Mouse (Mus musculus) kidney, adult 2 months (tissue): ENCODE measurements around the gene Limch1. TPM values are rescaled to one million over a fixed set of nuclear protein-coding genes. Genes with fewer than 3 reads are reported as not detected.

Source experiments
- DNase-seq: peaks from one replicate; pipeline ENCODE4 v3.0.0; 2021
- H3K27ac ChIP-seq: fragments of 200-500 bp; 2 replicates; pipeline ENCODE4 v1.5.1; 2012; ENCODE audit warnings: low read depth, low read length, control low read depth, inconsistent platforms; ENCODE audit not compliant: insufficient read depth
- H3K27me3 ChIP-seq: fragments of 200-500 bp; replicated peaks from 2 replicates; pipeline ENCODE4 v1.6.1; 2012; ENCODE audit warnings: mild to moderate bottlenecking, moderate library complexity, low read length, inconsistent platforms; ENCODE audit not compliant: control insufficient read depth, insufficient read depth
- H3K36me3 ChIP-seq: fragments of 200-500 bp; 2 replicates; pipeline ENCODE4 v1.6.1; 2012; ENCODE audit warnings: mild to moderate bottlenecking, moderate library complexity, low read length, inconsistent platforms; ENCODE audit not compliant: control insufficient read depth, insufficient read depth
- H3K4me1 ChIP-seq: fragments of 200-500 bp; 2 replicates; pipeline ENCODE4 v1.6.1; 2011; ENCODE audit warnings: low read length; ENCODE audit not compliant: control insufficient read depth, insufficient read depth
- H3K4me3 ChIP-seq: fragments of 200-500 bp; 2 replicates; pipeline ENCODE4 v1.5.1; 2011; ENCODE audit warnings: mild to moderate bottlenecking, low read depth, low read length, control low read depth; ENCODE audit not compliant: insufficient read depth
- CTCF ChIP-seq: fragments of 200-500 bp; conservative IDR thresholded peaks from 2 replicates; pipeline ENCODE4 v1.5.1; 2011; ENCODE audit warnings: low read depth, mild to moderate bottlenecking, control low read depth, low read length, moderate library complexity, mixed read lengths; ENCODE audit not compliant: insufficient read depth, insufficient read length
- POLR2A ChIP-seq: fragments of 200-500 bp; IDR thresholded peaks from one replicate; pipeline ENCODE4 v1.6.1; 2011; ENCODE audit warnings: low read depth, low read length, control low read depth
- WGBS: fragments of 180-500 bp; shearing (Covaris S2); methylation state at CpG from one replicate; pipeline ENCODE4 v1.1.7; 2018; 5-methylcytosine and 5-hydroxymethylcytosine counted together
- polyA plus RNA-seq: library from polyadenylated mRNA; depleted of rRNA; stranded (reverse); fragments of >200 nt; gene quantifications from 2 replicates; pipeline ENCODE4 v1.2.3, GENCODE M21; 2012

The Limch1 gene
- polyA plus RNA-seq, 1 experiment: 27.0 TPM

DNA sequence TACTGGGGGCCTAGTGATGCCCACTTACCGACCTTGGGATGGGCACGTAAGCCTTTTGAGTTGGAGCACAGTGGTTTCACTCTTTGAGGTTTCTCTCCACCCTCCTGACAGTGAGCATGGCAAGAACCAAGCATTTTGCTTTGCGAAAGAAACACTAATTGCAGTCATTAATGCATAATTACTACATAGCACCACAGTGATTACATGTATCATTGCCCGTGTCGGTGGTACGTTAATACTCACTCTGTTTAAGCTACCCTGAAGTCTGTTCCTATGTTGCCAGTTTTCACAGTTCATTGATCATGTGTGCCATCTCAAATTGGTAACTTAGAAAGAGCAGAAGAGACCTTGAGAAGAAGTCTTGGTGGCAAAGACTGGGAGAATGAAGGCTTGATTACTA is 127.1 kb downstream of the Limch1 start:
- TF ChIP-seq CTCF (no peak), POLR2A (no peak)
- no peak overlapping the region for H3K27ac ChIP-seq

DNA sequence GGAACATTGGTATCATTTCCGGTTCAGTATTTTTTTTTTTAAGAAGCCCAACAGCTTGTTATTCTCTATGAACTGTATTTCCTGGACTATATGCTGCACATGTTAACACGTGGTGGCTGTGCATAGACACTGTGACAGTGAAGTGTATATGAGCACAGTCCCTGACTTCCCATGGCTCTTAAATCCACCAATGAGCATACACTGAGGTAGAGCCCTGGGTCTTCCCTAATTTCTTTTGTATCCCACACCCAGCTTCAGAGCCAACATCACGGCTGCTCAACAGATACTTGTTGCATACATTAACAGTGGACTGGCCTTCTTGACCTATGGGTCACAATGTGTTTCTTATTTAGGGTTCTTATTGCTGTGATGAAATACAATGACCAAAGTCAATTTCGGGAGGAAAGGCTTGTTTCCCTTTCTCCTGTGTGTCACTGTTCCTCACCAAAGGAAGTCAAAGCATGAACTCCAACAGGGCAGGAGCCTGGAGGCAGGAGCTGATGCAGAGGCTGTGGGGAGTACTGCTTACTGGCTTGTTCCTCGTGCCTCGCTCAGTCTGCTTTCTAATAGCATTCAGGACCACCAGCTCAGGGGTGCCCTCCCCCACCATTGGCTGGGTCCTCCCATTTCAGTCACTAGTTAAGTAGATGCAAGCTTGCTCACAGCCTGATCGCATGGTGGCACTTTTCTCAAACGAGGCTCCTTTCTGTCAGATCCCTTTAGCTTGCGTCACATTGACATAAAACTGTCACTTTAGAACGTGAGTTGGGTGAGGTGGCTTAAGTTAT is 130.6 kb downstream of the Limch1 start:
- H3K27me3 ChIP-seq: no peaks in the 10 kb centered on the region
- TF ChIP-seq CTCF (no peak), POLR2A (no peak)
- WGBS: 65% methylated on average over 10 of the region's 10 CpGs
- H3K27ac ChIP-seq: no peak overlapping the region
- no peak for DNase-seq
- H3K36me3 ChIP-seq: no peaks in the 10 kb centered on the region
- 0 out of 2 replicates have a peak, but pooled peaks cover 4% of the 10 kb centered on the region for H3K4me1 ChIP-seq
- no peak overlapping the region for H3K4me3 ChIP-seq

More for the DNA sequence above, 127.1 kb downstream of the Limch1 start:
- Histone ChIP-seq H3K27me3 (no peaks in the 10 kb centered on the region), H3K36me3 (no peaks in the 10 kb centered on the region), H3K4me3 (no peak overlapping the region), H3K4me1 (0 out of 2 replicates have a peak, but pooled peaks cover 4% of the 10 kb centered on the region)
- WGBS: 68% methylated on average over 6 of the region's 6 CpGs
- DNase-seq: no peak

DNA sequence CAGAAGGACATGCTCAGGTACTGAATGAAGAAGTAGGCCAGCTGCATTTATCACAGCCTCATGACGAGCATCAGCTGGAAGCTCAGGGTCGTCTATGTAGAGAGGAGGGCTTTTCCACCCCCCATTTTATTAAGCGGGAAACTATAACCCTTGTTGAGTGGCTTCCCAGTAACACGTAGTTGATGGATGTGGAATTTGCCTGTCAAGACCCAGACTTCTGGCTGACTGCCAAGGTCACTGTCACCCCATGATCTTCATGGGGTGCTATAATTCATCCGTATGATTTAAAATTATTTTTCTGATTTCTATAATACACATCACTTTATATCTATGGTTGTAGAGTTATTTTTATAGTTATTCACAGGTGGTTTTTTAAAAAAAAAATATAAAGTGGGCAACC is 131.4 kb downstream of the Limch1 start:
- H3K4me3 ChIP-seq: no peak overlapping the region
- DNase-seq: no peak
- H3K27me3 ChIP-seq: no peaks in the 10 kb centered on the region
- H3K4me1 ChIP-seq: 0 out of 2 replicates have a peak, but pooled peaks cover 4% of the 10 kb centered on the region
- no peak for TF ChIP-seq POLR2A
- no peak for TF ChIP-seq CTCF
- no peaks in the 10 kb centered on the region for H3K36me3 ChIP-seq
- 65% methylated on average over 5 of the region's 5 CpGs for WGBS
- no peak overlapping the region for H3K27ac ChIP-seq

DNA sequence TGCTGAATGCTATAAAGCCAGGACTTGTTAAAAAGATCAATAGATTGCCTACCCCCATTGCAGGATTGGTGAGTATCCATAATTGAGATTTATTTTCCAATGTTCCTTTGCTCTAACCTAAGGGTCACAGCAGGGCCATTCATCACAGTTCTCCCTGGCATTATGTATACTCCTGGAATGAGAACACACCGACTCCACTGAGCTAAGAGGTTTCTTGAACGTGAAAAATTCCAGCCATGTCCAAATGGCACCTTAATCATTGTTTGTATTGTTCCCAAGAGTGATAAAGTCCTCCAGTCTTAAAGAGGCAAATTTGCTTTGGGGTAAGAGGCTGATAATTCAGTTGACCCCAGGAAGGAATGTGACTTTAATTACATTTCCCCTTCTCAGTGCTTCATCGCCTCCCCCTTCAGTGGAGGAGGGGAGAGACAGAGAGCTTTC is 136.3 kb downstream of the Limch1 start:
- TF ChIP-seq CTCF: no peak
- TF ChIP-seq POLR2A: no peak
- no peaks in the 10 kb centered on the region for H3K27me3 ChIP-seq

DNA sequence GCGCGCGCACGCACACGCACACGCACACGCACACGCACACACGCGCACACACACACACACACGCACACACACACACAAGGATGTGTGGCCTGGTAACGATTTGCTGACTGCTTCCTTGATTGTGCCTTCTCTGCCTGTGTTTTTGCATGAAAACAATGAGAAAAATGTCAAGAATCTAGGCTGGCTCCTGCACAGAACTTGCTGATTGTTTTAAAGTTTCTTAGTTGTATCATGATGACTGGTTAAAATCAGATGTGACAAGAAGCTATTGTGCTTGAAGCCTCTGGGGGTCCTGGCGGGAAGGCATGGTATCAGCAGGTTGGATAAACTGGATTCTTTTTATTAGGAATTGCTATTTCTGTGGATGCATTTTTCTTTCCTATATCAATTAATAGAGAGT is 137.1 kb downstream of the Limch1 start:
- Histone ChIP-seq H3K36me3 (no peaks in the 10 kb centered on the region), H3K4me1 (no peaks in the 10 kb centered on the region; the same call in 1 of the 2 replicates), H3K27ac (no peak overlapping the region), H3K4me3 (no peak overlapping the region), H3K27me3 (no peaks in the 10 kb centered on the region)
- TF ChIP-seq CTCF (no peak), POLR2A (no peak)
- DNase-seq: no peak
- WGBS: 89% methylated on average over 13 of the region's 13 CpGs

More for the DNA sequence above, 136.3 kb downstream of the Limch1 start:
- H3K4me3 ChIP-seq: no peak overlapping the region
- no peak overlapping the region for H3K27ac ChIP-seq
- no peaks in the 10 kb centered on the region for H3K36me3 ChIP-seq
- no peaks in the 10 kb centered on the region; the same call in 1 of the 2 replicates for H3K4me1 ChIP-seq
- DNase-seq: no peak
- WGBS: 30% methylated on average over 3 of the region's 3 CpGs

DNA sequence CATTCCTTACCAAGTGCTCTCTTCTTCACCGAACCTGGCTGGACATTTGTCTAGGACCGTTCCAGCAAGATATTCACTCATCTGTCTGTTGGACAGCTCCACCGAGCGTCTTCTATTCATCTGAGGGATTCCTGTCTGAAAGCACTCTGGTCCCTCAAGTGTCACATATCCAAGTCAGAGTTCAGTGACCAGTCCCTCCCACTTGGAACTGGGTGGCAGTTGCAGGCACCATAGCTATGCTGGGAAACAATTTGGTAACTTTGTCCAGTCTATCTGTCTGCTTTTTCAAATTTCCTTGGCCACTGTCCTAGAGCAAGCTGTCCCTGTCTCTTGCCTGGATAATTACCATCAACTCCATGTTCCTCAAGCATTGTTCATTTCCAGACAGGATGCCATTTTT is 138.9 kb downstream of the Limch1 start:
- H3K4me1 ChIP-seq: no peaks in the 10 kb centered on the region; the same call in 1 of the 2 replicates
- WGBS: 52% methylated on average over 4 of the region's 4 CpGs
- no peak overlapping the region for H3K4me3 ChIP-seq
- H3K27me3 ChIP-seq: no peaks in the 10 kb centered on the region
- no peaks in the 10 kb centered on the region for H3K36me3 ChIP-seq
- no peak overlapping the region for H3K27ac ChIP-seq
- DNase-seq: no peak
- no peak for TF ChIP-seq POLR2A
- TF ChIP-seq CTCF: no peak

DNA sequence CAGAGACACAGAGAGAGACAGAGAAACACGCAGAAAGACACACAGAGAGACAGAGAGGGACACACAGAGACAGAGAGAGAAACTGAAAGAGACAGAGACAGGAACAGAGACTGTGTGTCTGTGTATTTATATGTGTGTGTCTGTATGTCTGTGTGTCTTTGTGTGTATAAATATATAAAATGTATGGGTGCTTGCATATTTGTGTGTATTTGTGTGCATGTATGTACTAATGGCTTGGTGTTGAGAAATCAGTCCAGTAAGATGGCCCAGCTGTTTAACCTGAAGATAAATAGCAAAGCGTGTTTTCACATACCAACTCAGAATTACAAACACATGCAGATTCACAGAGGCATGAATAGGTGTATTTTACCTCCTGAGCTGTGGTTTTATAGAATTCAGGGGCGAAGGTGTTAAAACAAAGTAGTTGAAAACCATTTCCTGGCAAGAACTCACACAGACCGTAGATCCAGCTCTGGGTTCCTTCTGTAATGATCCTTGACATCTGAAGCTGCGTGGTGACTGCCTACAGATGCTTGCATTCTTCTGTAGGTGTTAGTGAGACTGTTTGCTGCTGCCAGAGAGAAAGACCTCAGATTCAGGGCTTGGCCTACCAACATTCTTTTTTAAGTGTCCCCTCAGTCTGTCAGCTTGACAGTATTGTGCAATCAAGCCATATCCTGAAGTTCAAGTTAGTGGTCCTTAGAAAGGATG is 140.9 kb downstream of the Limch1 start:
- TF ChIP-seq POLR2A (no peak), CTCF (no peak)
- WGBS: 81% methylated on average over 5 of the region's 5 CpGs
- H3K27me3 ChIP-seq: no peaks in the 10 kb centered on the region
- no peaks in the 10 kb centered on the region for H3K36me3 ChIP-seq
- no peak overlapping the region for H3K27ac ChIP-seq
- no peak for DNase-seq
- no peak overlapping the region for H3K4me3 ChIP-seq
- no peaks in the 10 kb centered on the region; the same call in 1 of the 2 replicates for H3K4me1 ChIP-seq
